Mouse (Mus musculus) heart, embryonic 15.5 days (tissue): ENCODE data around the gene Tgfbr3. TPM values are rescaled to one million over a fixed set of nuclear protein-coding genes. Genes with fewer than 3 reads are reported as not detected.

Experiments
- ATAC-seq: fragments of 200-750 bp; cut with Nextera tagmentation; replicated peaks from 2 replicates; pipeline ENCODE4 v1.8.0; 2017; ENCODE audit warnings: low read depth, moderate TSS enrichment; ENCODE audit not compliant: insufficient number of reproducible peaks, insufficient read depth, low FRiP score
- H3K27ac ChIP-seq: fragments of 300-500 bp; sonication (generic); 2 replicates; pipeline ENCODE4 v1.5.1; 2015; ENCODE audit warnings: mild to moderate bottlenecking, inconsistent platforms
- H3K27me3 ChIP-seq: fragments of 300-500 bp; sonication (generic); 2 replicates; pipeline ENCODE4 v1.6.1; 2015; ENCODE audit warnings: inconsistent platforms
- H3K36me3 ChIP-seq: fragments of 300-500 bp; sonication (generic); 2 replicates; pipeline ENCODE4 v1.6.1; 2015; ENCODE audit warnings: mild to moderate bottlenecking, inconsistent platforms
- H3K4me1 ChIP-seq: fragments of 300-500 bp; sonication (generic); replicated peaks from 2 replicates; pipeline ENCODE4 v1.6.1; 2015; ENCODE audit warnings: inconsistent platforms
- H3K4me2 ChIP-seq: fragments of 300-500 bp; sonication (generic); 2 replicates; pipeline ENCODE4 v1.6.1; 2015; ENCODE audit warnings: inconsistent platforms, mild to moderate bottlenecking, moderate library complexity
- H3K4me3 ChIP-seq: fragments of 300-500 bp; sonication (generic); 2 replicates; pipeline ENCODE4 v1.5.1; 2015; ENCODE audit warnings: mild to moderate bottlenecking, inconsistent platforms
- H3K9ac ChIP-seq: fragments of 300-500 bp; sonication (generic); 2 replicates; pipeline ENCODE4 v1.6.1; 2015; ENCODE audit warnings: mild to moderate bottlenecking, inconsistent platforms
- H3K9me3 ChIP-seq: fragments of 300-500 bp; sonication (generic); replicated peaks from 2 replicates; pipeline ENCODE4 v1.6.1; 2016; ENCODE audit warnings: inconsistent platforms
- WGBS: fragments of 180-500 bp; shearing (Covaris S2); methylation state at CpG from one replicate; pipeline ENCODE4 v1.1.7; 2015; ENCODE audit warnings: mixed read lengths; 5-methylcytosine and 5-hydroxymethylcytosine counted together
- polyA plus RNA-seq: library from polyadenylated mRNA; unstranded; fragments of >200 nt; fragmentation: Nextera tagmentation; extraction: Ambion mirVana; gene quantifications from 2 replicates; pipeline ENCODE4 v1.2.1, GENCODE M21; 2015

Gene Tgfbr3
- polyA plus RNA-seq, 1 experiment from 2014 or later, result 16.8 TPM

GRCm38 (mm10) chr5:107276186-107276585, 13.2 kb downstream of the Tgfbr3 start:
- ATAC-seq, result no peak
- peaks cover 29% of the 10 kb centered on the region for H3K4me1 ChIP-seq
- H3K9me3 ChIP-seq, result no peaks in the 10 kb centered on the region
- no peak overlapping the region for H3K9ac ChIP-seq
- H3K27me3 ChIP-seq, result no peaks in the 10 kb centered on the region
- WGBS, result 19% methylated on average over 3 of the region's 3 CpGs
- H3K4me2 ChIP-seq, result no peak overlapping the region
- peak overlapping the region; percentile 22; the same call in 1 of the 2 replicates for H3K27ac ChIP-seq
- H3K36me3 ChIP-seq, result no peaks in the 10 kb centered on the region
- no peak overlapping the region for H3K4me3 ChIP-seq

GRCm38 (mm10) chr5:107272252-107273028, 17.0 kb downstream of the Tgfbr3 start:
- Histone ChIP-seq H3K9me3 (no peaks in the 10 kb centered on the region), H3K9ac (no peak overlapping the region), H3K4me1 (peaks cover 49% of the 10 kb centered on the region), H3K36me3 (no peaks in the 10 kb centered on the region), H3K27me3 (no peaks in the 10 kb centered on the region), H3K27ac (0 out of 2 replicates have a peak overlapping the region, but pooled peaks have one; percentile 10), H3K4me2 (no peak overlapping the region), H3K4me3 (no peak overlapping the region)
- ATAC-seq, result no peak
- 65% methylated on average over 11 of the region's 11 CpGs for WGBS

- H3K9ac ChIP-seq, result no peak overlapping the region
- no peaks in the 10 kb centered on the region for H3K36me3 ChIP-seq
- peaks cover 48% of the 10 kb centered on the region for H3K4me1 ChIP-seq
- no peaks in the 10 kb centered on the region for H3K27me3 ChIP-seq
- ATAC-seq, result no peak
- H3K4me3 ChIP-seq, result no peak overlapping the region
- peak overlapping the region; percentile 28 for H3K4me2 ChIP-seq
- peak overlapping the region; percentile 61 for H3K27ac ChIP-seq
- H3K9me3 ChIP-seq, result no peaks in the 10 kb centered on the region
- WGBS, result 36% methylated on average over 6 of the region's 6 CpGs
Measured at GRCm38 (mm10) chr5:107269006-107269328, 20.5 kb downstream of the Tgfbr3 start.

- H3K4me1 ChIP-seq, result peaks cover 48% of the 10 kb centered on the region
- no peaks in the 10 kb centered on the region for H3K27me3 ChIP-seq
- ATAC-seq, result no peak
- H3K9ac ChIP-seq, result no peak overlapping the region
- peak overlapping the region; percentile 61 for H3K27ac ChIP-seq
- H3K4me3 ChIP-seq, result no peak overlapping the region
- no peaks in the 10 kb centered on the region for H3K36me3 ChIP-seq
- peak overlapping the region; percentile 28 for H3K4me2 ChIP-seq
- no peaks in the 10 kb centered on the region for H3K9me3 ChIP-seq
- WGBS, result 51% methylated on average over 16 of the region's 16 CpGs
Measured at GRCm38 (mm10) chr5:107268121-107269005, 21.1 kb downstream of the Tgfbr3 start.

GRCm38 (mm10) chr5:107266566-107266965, 22.9 kb downstream of the Tgfbr3 start:
- no peaks in the 10 kb centered on the region for H3K9me3 ChIP-seq
- no peaks in the 10 kb centered on the region for H3K36me3 ChIP-seq
- H3K9ac ChIP-seq, result no peak overlapping the region
- no peak overlapping the region for H3K4me3 ChIP-seq
- no peak overlapping the region for H3K4me2 ChIP-seq
- H3K27ac ChIP-seq, result peak overlapping the region; percentile 66
- WGBS, result 51% methylated on average over 3 of the region's 3 CpGs
- peaks cover 47% of the 10 kb centered on the region for H3K4me1 ChIP-seq
- no peaks in the 10 kb centered on the region for H3K27me3 ChIP-seq
- 0 out of 2 replicates have a peak, but pooled peaks have one; percentile 33 for ATAC-seq

GRCm38 (mm10) chr5:107264426-107265360, 24.7 kb downstream of the Tgfbr3 start:
- Histone ChIP-seq H3K27me3 (no peaks in the 10 kb centered on the region), H3K4me2 (no peak overlapping the region), H3K9me3 (no peaks in the 10 kb centered on the region), H3K27ac (no peak overlapping the region), H3K4me1 (peaks cover 45% of the 10 kb centered on the region), H3K4me3 (no peak overlapping the region), H3K9ac (no peak overlapping the region), H3K36me3 (no peaks in the 10 kb centered on the region)
- WGBS, result 83% methylated on average over 16 of the region's 16 CpGs
- ATAC-seq, result no peak

- H3K36me3 ChIP-seq, result 0 out of 2 replicates have a peak, but pooled peaks cover 4% of the 10 kb centered on the region
- 86% methylated on average over 3 of the region's 3 CpGs for WGBS
- peaks cover 41% of the 10 kb centered on the region for H3K4me1 ChIP-seq
- H3K4me3 ChIP-seq, result no peak overlapping the region
- no peaks in the 10 kb centered on the region for H3K9me3 ChIP-seq
- no peak overlapping the region for H3K4me2 ChIP-seq
- no peak for ATAC-seq
- no peak overlapping the region for H3K27ac ChIP-seq
- no peak overlapping the region for H3K9ac ChIP-seq
- no peaks in the 10 kb centered on the region for H3K27me3 ChIP-seq
Measured at GRCm38 (mm10) chr5:107263836-107264235, 25.6 kb downstream of the Tgfbr3 start.

GRCm38 (mm10) chr5:107261930-107262329, 27.5 kb downstream of the Tgfbr3 start:
- Histone ChIP-seq H3K9ac (no peak overlapping the region), H3K4me3 (no peak overlapping the region), H3K27ac (peak overlapping the region; percentile 31; the same call in 1 of the 2 replicates), H3K9me3 (no peaks in the 10 kb centered on the region), H3K4me1 (peaks cover 26% of the 10 kb centered on the region), H3K27me3 (no peaks in the 10 kb centered on the region), H3K4me2 (no peak overlapping the region), H3K36me3 (0 out of 2 replicates have a peak, but pooled peaks cover 4% of the 10 kb centered on the region)
- no peak for ATAC-seq
- WGBS, result 71% methylated on average over 6 of the region's 6 CpGs

GRCm38 (mm10) chr5:107260708-107261495, 28.5 kb downstream of the Tgfbr3 start:
- WGBS, result 66% methylated on average over 10 of the region's 10 CpGs
- no peak for ATAC-seq

GRCm38 (mm10) chr5:107259487-107260040, 29.9 kb downstream of the Tgfbr3 start:
- no peak overlapping the region for H3K27ac ChIP-seq
- H3K4me3 ChIP-seq, result no peak overlapping the region
- ATAC-seq, result no peak
- peaks cover 20% of the 10 kb centered on the region for H3K4me1 ChIP-seq
- no peaks in the 10 kb centered on the region for H3K9me3 ChIP-seq
- H3K36me3 ChIP-seq, result peaks cover 4% of the 10 kb centered on the region; the same call in 1 of the 2 replicates
- no peaks in the 10 kb centered on the region for H3K27me3 ChIP-seq
- 59% methylated on average over 4 of the region's 4 CpGs for WGBS
- no peak overlapping the region for H3K9ac ChIP-seq
- no peak overlapping the region for H3K4me2 ChIP-seq

More at GRCm38 (mm10) chr5:107260708-107261495, 28.5 kb downstream of the Tgfbr3 start:
- H3K4me3 ChIP-seq, result no peak overlapping the region
- H3K9me3 ChIP-seq, result no peaks in the 10 kb centered on the region
- no peak overlapping the region for H3K4me2 ChIP-seq
- no peaks in the 10 kb centered on the region for H3K27me3 ChIP-seq
- peak overlapping the region; percentile 31; the same call in 1 of the 2 replicates for H3K27ac ChIP-seq
- no peak overlapping the region for H3K9ac ChIP-seq
- peaks cover 20% of the 10 kb centered on the region for H3K4me1 ChIP-seq
- 0 out of 2 replicates have a peak, but pooled peaks cover 4% of the 10 kb centered on the region for H3K36me3 ChIP-seq
